Mouse (Mus musculus) olfactory bulb, adult 2 months (tissue): Measurements from ENCODE around the gene Lck.

ENCODE experiments used
- CTCF ChIP-seq: fragments of 200-500 bp; IDR thresholded peaks from 2 replicates; pipeline ENCODE4 v1.5.1; 2012; ENCODE audit warnings: low read depth, mild to moderate bottlenecking, low read length, moderate library complexity; ENCODE audit not compliant: insufficient read depth
- POLR2A ChIP-seq: fragments of 200-500 bp; IDR thresholded peaks from 2 replicates; pipeline ENCODE4 v1.6.1; 2012; ENCODE audit warnings: mild to moderate bottlenecking, low read depth, low read length, moderate library complexity; ENCODE audit not compliant: insufficient read depth

GRCm38 (mm10) chr4:129570028-129570427 lies 3.4 kb downstream of the Lck start:
- TF ChIP-seq POLR2A (no peak), CTCF (no peak)
